Mouse (Mus musculus): ENCODE measurements around the gene Pdk1. TPM values are rescaled to one million over a fixed set of nuclear protein-coding genes. Genes with fewer than 3 reads are reported as not detected.

Gene Pdk1
- 0.52 and 1.2 TPM in 2 replicates for polyA plus RNA-seq (2012)

- Histone ChIP-seq H3K9me3 (ENCODE audit: control insufficient read depth, low read length) (no peaks in the 10 kb centered on the region), H3K4me3 (replicated peaks) (peak within 1 kb of the TSS; percentile 91), H3K27me3 (ENCODE audit: control insufficient read depth) (no peaks in the 10 kb centered on the region), H3K4me1 (ENCODE audit: control insufficient read depth) (peaks cover 48% of the 10 kb centered on the region), H3K36me3 (ENCODE audit: control insufficient read depth) (peaks cover 12% of the 10 kb centered on the region)
- no peak for TF ChIP-seq TAL1 (IDR thresholded peaks at IDR 0.05; ENCODE audit: low read length)
- TF ChIP-seq GATA1 (IDR thresholded peaks at IDR 0.05; ENCODE audit: low read length), result no peak
Measured at GRCm38 (mm10) chr2:71872801-71873443, at the start of gene Pdk1. Gene Pdk1, plus strand, starts transcription at chr2:71873224.

GRCm38 (mm10) chr2:71824146-71824545 is 48.9 kb upstream of the Pdk1 start:
- TF ChIP-seq GATA1 (IDR thresholded peaks at IDR 0.05; ENCODE audit: low read length) (no peak), TAL1 (IDR thresholded peaks at IDR 0.05; ENCODE audit: low read length) (no peak)
- H3K4me3 ChIP-seq (replicated peaks), result no peak overlapping the region
- H3K36me3 ChIP-seq (ENCODE audit: control insufficient read depth), result no peaks in the 10 kb centered on the region
- H3K9me3 ChIP-seq (ENCODE audit: control insufficient read depth, low read length), result no peaks in the 10 kb centered on the region
- H3K4me1 ChIP-seq (ENCODE audit: control insufficient read depth), result no peaks in the 10 kb centered on the region
- H3K27me3 ChIP-seq (ENCODE audit: control insufficient read depth), result no peaks in the 10 kb centered on the region

- TF ChIP-seq GATA1 (IDR thresholded peaks at IDR 0.05; ENCODE audit: low read length), result no peak
- TF ChIP-seq TAL1 (IDR thresholded peaks at IDR 0.05; ENCODE audit: low read length), result no peak
- no peaks in the 10 kb centered on the region for H3K36me3 ChIP-seq (ENCODE audit: control insufficient read depth)
Measured at GRCm38 (mm10) chr2:71827711-71828110, 45.3 kb upstream of the Pdk1 start.

GRCm38 (mm10) chr2:71828928-71829327 is 44.1 kb upstream of the Pdk1 start:
- Histone ChIP-seq H3K4me1 (ENCODE audit: control insufficient read depth) (no peaks in the 10 kb centered on the region), H3K9me3 (ENCODE audit: control insufficient read depth, low read length) (no peaks in the 10 kb centered on the region), H3K36me3 (ENCODE audit: control insufficient read depth) (no peaks in the 10 kb centered on the region), H3K4me3 (replicated peaks) (no peak overlapping the region), H3K27me3 (ENCODE audit: control insufficient read depth) (no peaks in the 10 kb centered on the region)
- TF ChIP-seq GATA1 (IDR thresholded peaks at IDR 0.05; ENCODE audit: low read length) (no peak), TAL1 (IDR thresholded peaks at IDR 0.05; ENCODE audit: low read length) (no peak)

More at GRCm38 (mm10) chr2:71827711-71828110, 45.3 kb upstream of the Pdk1 start:
- H3K27me3 ChIP-seq (ENCODE audit: control insufficient read depth), result no peaks in the 10 kb centered on the region
- H3K4me3 ChIP-seq (replicated peaks), result no peak overlapping the region
- no peaks in the 10 kb centered on the region for H3K4me1 ChIP-seq (ENCODE audit: control insufficient read depth)
- no peaks in the 10 kb centered on the region for H3K9me3 ChIP-seq (ENCODE audit: control insufficient read depth, low read length)

GRCm38 (mm10) chr2:71833626-71834025 is 39.4 kb upstream of the Pdk1 start:
- Histone ChIP-seq H3K36me3 (ENCODE audit: control insufficient read depth) (no peaks in the 10 kb centered on the region), H3K27me3 (ENCODE audit: control insufficient read depth) (no peaks in the 10 kb centered on the region), H3K4me1 (ENCODE audit: control insufficient read depth) (no peaks in the 10 kb centered on the region), H3K4me3 (replicated peaks) (no peak overlapping the region), H3K9me3 (ENCODE audit: control insufficient read depth, low read length) (no peaks in the 10 kb centered on the region)
- TF ChIP-seq GATA1 (IDR thresholded peaks at IDR 0.05; ENCODE audit: low read length) (no peak), TAL1 (IDR thresholded peaks at IDR 0.05; ENCODE audit: low read length) (no peak)

- Histone ChIP-seq H3K4me3 (replicated peaks) (no peak overlapping the region), H3K9me3 (ENCODE audit: control insufficient read depth, low read length) (no peaks in the 10 kb centered on the region), H3K4me1 (ENCODE audit: control insufficient read depth) (no peaks in the 10 kb centered on the region), H3K36me3 (ENCODE audit: control insufficient read depth) (no peaks in the 10 kb centered on the region), H3K27me3 (ENCODE audit: control insufficient read depth) (no peaks in the 10 kb centered on the region)
- TF ChIP-seq GATA1 (IDR thresholded peaks at IDR 0.05; ENCODE audit: low read length) (no peak), TAL1 (IDR thresholded peaks at IDR 0.05; ENCODE audit: low read length) (no peak)
Measured at GRCm38 (mm10) chr2:71834371-71834770, 38.7 kb upstream of the Pdk1 start.

GRCm38 (mm10) chr2:71835556-71835955 is 37.5 kb upstream of the Pdk1 start:
- Histone ChIP-seq H3K36me3 (ENCODE audit: control insufficient read depth) (no peaks in the 10 kb centered on the region), H3K9me3 (ENCODE audit: control insufficient read depth, low read length) (no peaks in the 10 kb centered on the region), H3K4me1 (ENCODE audit: control insufficient read depth) (no peaks in the 10 kb centered on the region), H3K27me3 (ENCODE audit: control insufficient read depth) (no peaks in the 10 kb centered on the region), H3K4me3 (replicated peaks) (no peak overlapping the region)
- no peak for TF ChIP-seq GATA1 (IDR thresholded peaks at IDR 0.05; ENCODE audit: low read length)
- no peak for TF ChIP-seq TAL1 (IDR thresholded peaks at IDR 0.05; ENCODE audit: low read length)

GRCm38 (mm10) chr2:71836232-71836631 is 36.8 kb upstream of the Pdk1 start:
- no peak for TF ChIP-seq GATA1 (IDR thresholded peaks at IDR 0.05; ENCODE audit: low read length)
- TF ChIP-seq TAL1 (IDR thresholded peaks at IDR 0.05; ENCODE audit: low read length), result no peak

GRCm38 (mm10) chr2:71837261-71837660 is 35.8 kb upstream of the Pdk1 start:
- Histone ChIP-seq H3K9me3 (ENCODE audit: control insufficient read depth, low read length) (no peaks in the 10 kb centered on the region), H3K27me3 (ENCODE audit: control insufficient read depth) (no peaks in the 10 kb centered on the region), H3K4me1 (ENCODE audit: control insufficient read depth) (no peaks in the 10 kb centered on the region), H3K4me3 (replicated peaks) (no peak overlapping the region), H3K36me3 (ENCODE audit: control insufficient read depth) (no peaks in the 10 kb centered on the region)
- TF ChIP-seq TAL1 (IDR thresholded peaks at IDR 0.05; ENCODE audit: low read length), result no peak
- TF ChIP-seq GATA1 (IDR thresholded peaks at IDR 0.05; ENCODE audit: low read length), result no peak

More at GRCm38 (mm10) chr2:71836232-71836631, 36.8 kb upstream of the Pdk1 start:
- no peaks in the 10 kb centered on the region for H3K27me3 ChIP-seq (ENCODE audit: control insufficient read depth)
- H3K4me3 ChIP-seq (replicated peaks), result no peak overlapping the region
- no peaks in the 10 kb centered on the region for H3K4me1 ChIP-seq (ENCODE audit: control insufficient read depth)
- H3K9me3 ChIP-seq (ENCODE audit: control insufficient read depth, low read length), result no peaks in the 10 kb centered on the region
- no peaks in the 10 kb centered on the region for H3K36me3 ChIP-seq (ENCODE audit: control insufficient read depth)

GRCm38 (mm10) chr2:71837791-71838190 is 35.2 kb upstream of the Pdk1 start:
- no peak overlapping the region for H3K4me3 ChIP-seq (replicated peaks)
- no peaks in the 10 kb centered on the region for H3K27me3 ChIP-seq (ENCODE audit: control insufficient read depth)
- TF ChIP-seq TAL1 (IDR thresholded peaks at IDR 0.05; ENCODE audit: low read length), result no peak
- no peak for TF ChIP-seq GATA1 (IDR thresholded peaks at IDR 0.05; ENCODE audit: low read length)
- no peaks in the 10 kb centered on the region for H3K9me3 ChIP-seq (ENCODE audit: control insufficient read depth, low read length)
- no peaks in the 10 kb centered on the region for H3K4me1 ChIP-seq (ENCODE audit: control insufficient read depth)
- no peaks in the 10 kb centered on the region for H3K36me3 ChIP-seq (ENCODE audit: control insufficient read depth)
